Mouse (Mus musculus): Measurements from ENCODE around the gene Creg2. TPM values are rescaled to one million over a fixed set of nuclear protein-coding genes. Genes with fewer than 3 reads are reported as not detected.
A peak's percentile ranks its signal among the peaks of the same experiment; 100 is the strongest.

The Creg2 gene
- polyA plus RNA-seq, 1 experiment, result not detected

GRCm38 (mm10) chr1:39691061-39691460 is 39.8 kb upstream of the Creg2 start:
- H3K79me2 ChIP-seq (ENCODE audit: control insufficient read depth, insufficient read depth), result no peaks in the 10 kb centered on the region
- no peak overlapping the region for H3K4me3 ChIP-seq
- no peak for TF ChIP-seq TCF12 (IDR thresholded peaks at IDR 0.05; ENCODE audit: insufficient read depth, poor library complexity, severe bottlenecking)
- TF ChIP-seq SRF (IDR thresholded peaks at IDR 0.05; ENCODE audit: control insufficient read depth, insufficient read length, low read depth), result no peak
- TF ChIP-seq MAX (IDR thresholded peaks at IDR 0.05; ENCODE audit: low read depth), result no peak
- no peak for TF ChIP-seq MYOD1 (IDR thresholded peaks at IDR 0.05; ENCODE audit: control insufficient read depth in 1 of 3, insufficient read length in 2 of 3, low read depth in 2 of 3)
- no peak for TF ChIP-seq USF1 (IDR thresholded peaks at IDR 0.05; ENCODE audit: low read depth)
- TF ChIP-seq REST (IDR thresholded peaks at IDR 0.05; ENCODE audit: insufficient read depth, insufficient read length), result no peak
- TF ChIP-seq TCF3 (IDR thresholded peaks at IDR 0.05; ENCODE audit: insufficient read length, low read depth), result no peak
- no peak for TF ChIP-seq CEBPB (IDR thresholded peaks at IDR 0.05; ENCODE audit: insufficient read depth, poor library complexity, severe bottlenecking)
- TF ChIP-seq E2F4 (IDR thresholded peaks at IDR 0.05; ENCODE audit: insufficient read depth), result no peak
- TF ChIP-seq POLR2A (IDR thresholded peaks at IDR 0.05; ENCODE audit: insufficient read length, low read depth), result no peak
- no peak for TF ChIP-seq MYOG (IDR thresholded peaks at IDR 0.05; ENCODE audit: control insufficient read depth in 1 of 3, insufficient read depth in 1 of 3, insufficient read length in 2 of 3, low read depth in 2 of 3)
- TF ChIP-seq POLR2AphosphoS2 (IDR thresholded peaks at IDR 0.05; ENCODE audit: insufficient read length, low read depth), result no peak
- no peaks in the 10 kb centered on the region for H3K27me3 ChIP-seq (ENCODE audit: control insufficient read depth, insufficient read depth, insufficient read length)
- no peak overlapping the region for H3ac ChIP-seq (ENCODE audit: control insufficient read depth, insufficient read length)
- H3K36me3 ChIP-seq (ENCODE audit: control insufficient read depth, insufficient read depth), result no peaks in the 10 kb centered on the region
- no peak overlapping the region for H3K4me2 ChIP-seq (ENCODE audit: low read depth)

DNA sequence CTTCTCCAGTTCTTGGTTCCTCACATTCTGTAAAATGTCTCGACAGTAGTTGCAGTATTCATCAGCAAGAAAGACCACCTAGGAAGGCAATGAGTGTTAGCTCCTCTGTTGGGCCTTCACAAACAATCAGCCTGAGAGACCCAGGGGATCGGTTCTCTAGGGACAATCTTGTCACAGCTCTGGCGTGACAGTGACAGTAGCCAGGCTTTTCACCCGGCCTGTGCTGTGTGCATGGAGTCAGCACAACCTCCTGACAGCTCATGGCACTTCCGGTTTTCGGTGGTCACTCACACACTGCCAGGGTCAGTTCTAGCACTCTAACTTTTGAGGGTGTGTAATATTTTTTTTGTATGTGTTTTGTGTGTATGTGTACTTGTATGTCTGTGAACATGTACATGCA is 37.3 kb upstream of the Creg2 start:
- no peaks in the 10 kb centered on the region for H3K27me3 ChIP-seq (ENCODE audit: control insufficient read depth, insufficient read depth, insufficient read length)
- H3K36me3 ChIP-seq (ENCODE audit: control insufficient read depth, insufficient read depth), result no peaks in the 10 kb centered on the region
- no peak overlapping the region for H3ac ChIP-seq (ENCODE audit: control insufficient read depth, insufficient read length)
- no peak overlapping the region for H3K4me3 ChIP-seq
- H3K4me2 ChIP-seq (ENCODE audit: low read depth), result no peak overlapping the region
- TF ChIP-seq POLR2AphosphoS2 (IDR thresholded peaks at IDR 0.05; ENCODE audit: insufficient read length, low read depth) (no peak), SRF (IDR thresholded peaks at IDR 0.05; ENCODE audit: control insufficient read depth, insufficient read length, low read depth) (no peak), E2F4 (IDR thresholded peaks at IDR 0.05; ENCODE audit: insufficient read depth) (no peak), POLR2A (IDR thresholded peaks at IDR 0.05; ENCODE audit: insufficient read length, low read depth) (no peak), TCF3 (IDR thresholded peaks at IDR 0.05; ENCODE audit: insufficient read length, low read depth) (no peak), REST (IDR thresholded peaks at IDR 0.05; ENCODE audit: insufficient read depth, insufficient read length) (no peak), MYOG (IDR thresholded peaks at IDR 0.05; ENCODE audit: control insufficient read depth in 1 of 3, insufficient read depth in 1 of 3, insufficient read length in 2 of 3, low read depth in 2 of 3) (no peak), CEBPB (IDR thresholded peaks at IDR 0.05; ENCODE audit: insufficient read depth, poor library complexity, severe bottlenecking) (no peak), TCF12 (IDR thresholded peaks at IDR 0.05; ENCODE audit: insufficient read depth, poor library complexity, severe bottlenecking) (no peak), MYOD1 (IDR thresholded peaks at IDR 0.05; ENCODE audit: control insufficient read depth in 1 of 3, insufficient read length in 2 of 3, low read depth in 2 of 3) (no peak), MAX (IDR thresholded peaks at IDR 0.05; ENCODE audit: low read depth) (no peak), USF1 (IDR thresholded peaks at IDR 0.05; ENCODE audit: low read depth) (no peak)
- no peaks in the 10 kb centered on the region for H3K79me2 ChIP-seq (ENCODE audit: control insufficient read depth, insufficient read depth)

- Histone ChIP-seq H3K27me3 (ENCODE audit: control insufficient read depth, insufficient read depth, insufficient read length) (no peaks in the 10 kb centered on the region), H3K4me2 (ENCODE audit: low read depth) (peak overlapping the region; percentile 65), H3K4me3 (no peak overlapping the region), H3ac (ENCODE audit: control insufficient read depth, insufficient read length) (no peak overlapping the region), H3K79me2 (ENCODE audit: control insufficient read depth, insufficient read depth) (no peaks in the 10 kb centered on the region), H3K36me3 (ENCODE audit: control insufficient read depth, insufficient read depth) (no peaks in the 10 kb centered on the region)
- TF ChIP-seq MAX (IDR thresholded peaks at IDR 0.05; ENCODE audit: low read depth) (no peak), TCF12 (IDR thresholded peaks at IDR 0.05; ENCODE audit: insufficient read depth, poor library complexity, severe bottlenecking) (peak; percentile 31), REST (IDR thresholded peaks at IDR 0.05; ENCODE audit: insufficient read depth, insufficient read length) (no peak), TCF3 (IDR thresholded peaks at IDR 0.05; ENCODE audit: insufficient read length, low read depth) (no peak), POLR2AphosphoS2 (IDR thresholded peaks at IDR 0.05; ENCODE audit: insufficient read length, low read depth) (no peak), MYOD1 (IDR thresholded peaks at IDR 0.05; ENCODE audit: control insufficient read depth in 1 of 3, insufficient read length in 2 of 3, low read depth in 2 of 3) (peak in 2 of 3 experiments; percentile 76 to 81), USF1 (IDR thresholded peaks at IDR 0.05; ENCODE audit: low read depth) (no peak)
Observed at GRCm38 (mm10) chr1:39687279-39687678, 36.0 kb upstream of the Creg2 start.

DNA sequence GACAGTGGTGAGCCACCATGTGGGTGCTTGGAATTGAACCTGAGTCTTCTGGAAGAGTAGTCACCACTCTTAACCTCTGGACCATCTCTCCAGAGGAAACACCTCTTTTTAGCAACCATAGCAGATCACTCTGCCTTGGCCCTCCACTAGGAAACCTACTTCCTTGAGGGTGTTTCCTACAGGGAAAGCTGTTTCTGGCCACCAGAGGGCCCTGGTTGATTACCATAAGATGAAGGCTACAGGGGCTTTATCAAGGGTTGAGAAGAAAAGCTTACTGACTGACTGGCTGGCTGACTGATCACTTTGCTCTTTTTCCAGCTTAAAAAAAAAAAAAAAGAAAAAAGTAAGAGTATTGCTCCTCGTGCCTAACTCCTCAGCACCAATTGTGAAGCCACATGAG is 34.6 kb upstream of the Creg2 start:
- no peak overlapping the region for H3ac ChIP-seq (ENCODE audit: control insufficient read depth, insufficient read length)
- H3K4me3 ChIP-seq, result no peak overlapping the region
- H3K27me3 ChIP-seq (ENCODE audit: control insufficient read depth, insufficient read depth, insufficient read length), result no peaks in the 10 kb centered on the region
- H3K36me3 ChIP-seq (ENCODE audit: control insufficient read depth, insufficient read depth), result no peaks in the 10 kb centered on the region
- TF ChIP-seq TCF3 (IDR thresholded peaks at IDR 0.05; ENCODE audit: insufficient read length, low read depth) (no peak), SRF (IDR thresholded peaks at IDR 0.05; ENCODE audit: control insufficient read depth, insufficient read length, low read depth) (no peak), POLR2AphosphoS2 (IDR thresholded peaks at IDR 0.05; ENCODE audit: insufficient read length, low read depth) (no peak), TCF12 (IDR thresholded peaks at IDR 0.05; ENCODE audit: insufficient read depth, poor library complexity, severe bottlenecking) (no peak), E2F4 (IDR thresholded peaks at IDR 0.05; ENCODE audit: insufficient read depth) (no peak), POLR2A (IDR thresholded peaks at IDR 0.05; ENCODE audit: insufficient read length, low read depth) (no peak)
- no peaks in the 10 kb centered on the region for H3K79me2 ChIP-seq (ENCODE audit: control insufficient read depth, insufficient read depth)
- H3K4me2 ChIP-seq (ENCODE audit: low read depth), result no peak overlapping the region

GRCm38 (mm10) chr1:39681638-39682037 is 30.4 kb upstream of the Creg2 start:
- Histone ChIP-seq H3K36me3 (ENCODE audit: control insufficient read depth, insufficient read depth) (no peaks in the 10 kb centered on the region), H3K27me3 (ENCODE audit: control insufficient read depth, insufficient read depth, insufficient read length) (no peaks in the 10 kb centered on the region), H3K79me2 (ENCODE audit: control insufficient read depth, insufficient read depth) (no peaks in the 10 kb centered on the region), H3K4me2 (ENCODE audit: low read depth) (no peak overlapping the region), H3ac (ENCODE audit: control insufficient read depth, insufficient read length) (no peak overlapping the region), H3K4me3 (no peak overlapping the region)
- TF ChIP-seq CEBPB (IDR thresholded peaks at IDR 0.05; ENCODE audit: insufficient read depth, poor library complexity, severe bottlenecking) (no peak), E2F4 (IDR thresholded peaks at IDR 0.05; ENCODE audit: insufficient read depth) (no peak), POLR2AphosphoS2 (IDR thresholded peaks at IDR 0.05; ENCODE audit: insufficient read length, low read depth) (no peak), TCF12 (IDR thresholded peaks at IDR 0.05; ENCODE audit: insufficient read depth, poor library complexity, severe bottlenecking) (no peak)
